Mouse (Mus musculus) liver, postnatal 0 days (tissue): Measurements from ENCODE around the gene Macrod1.

ENCODE experiments used
- CTCF ChIP-seq: sonication (generic); IDR thresholded peaks from 2 replicates; pipeline ENCODE4 v1.5.1; 2016; ENCODE audit warnings: antibody characterized with exemption, low read depth
- EP300 ChIP-seq: IDR thresholded peaks from 2 replicates; pipeline ENCODE4 v1.6.1; 2016; ENCODE audit warnings: antibody characterized with exemption, low read depth, mild to moderate bottlenecking

GRCm38 (mm10) chr19:7044706-7045105 lies 11.9 kb upstream of the Macrod1 start:
- TF ChIP-seq CTCF, result no peak
- no peak for TF ChIP-seq EP300
